Mouse (Mus musculus): ENCODE data around the gene Higd1a. TPM values are rescaled to one million over a fixed set of nuclear protein-coding genes. Genes with fewer than 3 reads are reported as not detected.

The Higd1a gene
- polyA plus RNA-seq, 1 experiment from 2014 or later, result 152 TPM

DNA sequence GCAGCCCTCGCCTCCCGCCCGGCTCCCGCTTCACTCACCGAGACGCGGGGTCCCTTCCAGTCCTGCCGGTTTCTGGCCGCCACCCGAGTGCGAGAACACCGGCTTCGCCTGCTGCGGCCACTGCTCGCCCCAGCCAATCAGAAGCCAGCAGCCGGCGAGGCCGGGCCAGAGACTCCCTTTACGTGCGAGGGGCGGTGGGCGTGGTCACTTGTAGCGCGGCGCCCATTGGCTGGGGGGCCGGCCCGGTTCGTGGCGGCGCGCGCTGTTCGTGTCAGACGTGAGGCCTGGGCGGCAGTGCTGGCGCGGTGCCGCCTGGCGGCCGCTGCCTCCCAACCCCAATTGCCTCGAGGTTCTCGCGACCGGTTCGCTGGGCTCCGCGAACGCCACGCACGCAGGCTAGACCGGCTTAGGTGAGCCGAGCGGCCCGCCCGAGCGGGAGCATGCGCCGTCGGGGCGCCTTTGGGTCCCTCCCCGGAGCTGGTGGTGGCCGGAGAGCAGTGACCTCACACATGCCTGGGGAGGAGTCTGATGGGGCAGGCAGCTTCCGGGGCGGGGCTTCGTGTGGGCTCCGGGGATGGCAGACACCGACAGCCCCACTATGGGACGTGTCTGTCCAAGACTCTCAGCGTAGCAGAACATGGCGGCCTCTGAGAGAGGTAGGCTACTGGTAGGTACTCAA, 549 bp downstream of the Higd1a start:
- H3K27ac ChIP-seq, result peak overlapping the region; percentile 95
- peak overlapping the region; percentile 83 for H3K4me3 ChIP-seq (replicated peaks)
- no peaks in the 10 kb centered on the region for H3K27me3 ChIP-seq
- under 1% methylated on average over 70 of the region's 70 CpGs for WGBS
- peak overlapping the region; percentile 83 for H3K9ac ChIP-seq (replicated peaks)
- ATAC-seq (ENCODE audit: insufficient number of reproducible peaks, insufficient read depth, low FRiP score, low TSS enrichment, low read depth), result peak; percentile 98
- no peaks in the 10 kb centered on the region for H3K9me3 ChIP-seq
- peaks cover 3% of the 10 kb centered on the region; the same call in 1 of the 2 replicates for H3K4me1 ChIP-seq (replicated peaks)
- no peaks in the 10 kb centered on the region for H3K36me3 ChIP-seq
- peak overlapping the region; percentile 86 for H3K4me2 ChIP-seq

DNA sequence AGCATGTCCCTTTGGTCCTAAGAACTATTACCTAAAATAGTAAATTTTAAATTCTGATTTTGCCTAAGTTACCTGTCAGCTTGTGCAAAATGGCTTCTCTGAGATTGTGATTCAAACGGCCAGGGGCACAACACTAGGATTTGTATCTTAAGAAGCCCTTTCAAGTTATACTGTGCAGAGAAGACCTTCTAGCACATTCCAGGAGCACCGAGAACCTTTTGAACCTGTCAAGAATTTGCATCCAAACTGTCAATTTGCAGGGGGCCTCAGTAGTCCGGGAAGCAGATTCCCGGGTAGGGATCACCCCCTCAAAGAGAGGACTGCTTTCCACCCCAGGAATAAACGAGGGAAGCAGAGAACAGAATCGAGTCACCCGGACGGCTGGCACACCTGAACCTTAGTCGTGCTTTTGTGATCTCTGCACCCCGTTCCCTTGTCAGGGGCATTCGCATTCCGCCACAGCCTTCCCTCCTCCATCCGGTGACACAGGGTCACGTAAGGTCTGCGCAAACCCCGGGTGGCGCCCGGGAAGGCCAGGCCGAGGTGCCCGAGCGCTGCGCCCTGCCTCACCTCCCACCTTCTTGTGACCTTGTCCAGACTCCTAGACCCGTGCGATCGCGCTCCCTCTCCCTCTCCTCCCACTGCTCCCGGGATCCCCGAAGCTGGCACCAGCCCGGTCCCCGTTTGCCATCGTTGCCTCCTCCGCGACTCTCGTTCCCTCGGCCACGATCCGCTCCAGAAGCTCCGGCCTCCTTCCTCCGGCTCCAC, 1.3 kb downstream of the Higd1a start:
- Histone ChIP-seq H3K4me1 (replicated peaks) (peaks cover 3% of the 10 kb centered on the region; the same call in 1 of the 2 replicates), H3K9me3 (no peaks in the 10 kb centered on the region), H3K9ac (replicated peaks) (peak overlapping the region; percentile 83), H3K4me3 (replicated peaks) (peak overlapping the region; percentile 83), H3K4me2 (peak overlapping the region; percentile 86), H3K36me3 (peaks cover 5% of the 10 kb centered on the region), H3K27ac (peak overlapping the region; percentile 95), H3K27me3 (no peaks in the 10 kb centered on the region)
- WGBS, result 3% methylated on average over 39 of the region's 39 CpGs
- no peak for ATAC-seq (ENCODE audit: insufficient number of reproducible peaks, insufficient read depth, low FRiP score, low TSS enrichment, low read depth)

DNA sequence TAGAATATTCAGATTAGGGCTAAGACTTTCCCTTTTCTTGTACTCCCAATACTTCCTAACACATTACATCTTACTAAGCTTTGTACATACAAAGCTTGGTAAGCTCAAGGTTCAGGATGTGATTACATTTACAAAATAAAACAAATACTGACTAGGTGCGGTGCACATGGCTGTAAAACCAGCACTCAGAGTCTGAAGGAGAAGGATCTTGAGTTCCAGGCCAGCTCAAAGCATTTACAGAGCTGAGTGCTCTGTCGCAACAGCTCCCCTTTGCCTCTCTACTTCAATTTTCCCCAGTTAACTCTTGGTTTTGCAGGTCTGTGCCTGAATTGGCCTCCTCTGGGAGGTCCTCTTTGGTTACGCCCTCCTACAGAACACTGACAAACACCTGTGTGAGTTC, 3.9 kb downstream of the Higd1a start:
- H3K4me2 ChIP-seq, result no peak overlapping the region
- no peak overlapping the region for H3K4me3 ChIP-seq (replicated peaks)
- no peaks in the 10 kb centered on the region for H3K9me3 ChIP-seq
- no peak overlapping the region for H3K27ac ChIP-seq
- no peaks in the 10 kb centered on the region for H3K27me3 ChIP-seq
- 87% methylated on average over 3 of the region's 3 CpGs for WGBS
- H3K9ac ChIP-seq (replicated peaks), result no peak overlapping the region
- no peak for ATAC-seq (ENCODE audit: insufficient number of reproducible peaks, insufficient read depth, low FRiP score, low TSS enrichment, low read depth)
- H3K4me1 ChIP-seq (replicated peaks), result peaks cover 3% of the 10 kb centered on the region; the same call in 1 of the 2 replicates
- peaks cover 25% of the 10 kb centered on the region for H3K36me3 ChIP-seq

DNA sequence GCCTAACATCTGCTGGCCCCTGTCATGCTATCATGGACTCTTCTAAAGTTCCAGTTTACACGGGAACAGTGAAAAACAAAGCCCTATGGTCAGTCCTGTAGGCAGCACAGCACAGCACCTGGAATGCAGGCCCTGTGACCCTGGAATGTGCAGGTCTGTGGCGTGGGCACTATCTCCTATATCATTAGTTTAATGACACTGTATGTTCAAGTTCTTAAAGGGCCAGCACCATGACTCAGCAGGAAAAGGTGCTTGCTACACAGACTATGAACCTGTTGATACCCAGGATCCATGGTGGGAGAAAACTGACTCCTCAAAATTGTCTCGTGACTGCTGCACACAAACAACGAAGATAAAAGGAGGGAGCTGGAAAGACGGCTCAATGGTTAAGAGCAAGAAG, 10.3 kb downstream of the Higd1a start:
- Histone ChIP-seq H3K4me3 (replicated peaks) (no peak overlapping the region), H3K4me2 (no peak overlapping the region), H3K9me3 (0 out of 2 replicates have a peak, but pooled peaks cover 6% of the 10 kb centered on the region), H3K9ac (replicated peaks) (no peak overlapping the region), H3K27ac (no peak overlapping the region), H3K4me1 (replicated peaks) (no peaks in the 10 kb centered on the region), H3K27me3 (no peaks in the 10 kb centered on the region), H3K36me3 (peaks cover 50% of the 10 kb centered on the region)
- ATAC-seq (ENCODE audit: insufficient number of reproducible peaks, insufficient read depth, low FRiP score, low TSS enrichment, low read depth), result no peak
- WGBS, result 74% methylated on average over 5 of the region's 5 CpGs

DNA sequence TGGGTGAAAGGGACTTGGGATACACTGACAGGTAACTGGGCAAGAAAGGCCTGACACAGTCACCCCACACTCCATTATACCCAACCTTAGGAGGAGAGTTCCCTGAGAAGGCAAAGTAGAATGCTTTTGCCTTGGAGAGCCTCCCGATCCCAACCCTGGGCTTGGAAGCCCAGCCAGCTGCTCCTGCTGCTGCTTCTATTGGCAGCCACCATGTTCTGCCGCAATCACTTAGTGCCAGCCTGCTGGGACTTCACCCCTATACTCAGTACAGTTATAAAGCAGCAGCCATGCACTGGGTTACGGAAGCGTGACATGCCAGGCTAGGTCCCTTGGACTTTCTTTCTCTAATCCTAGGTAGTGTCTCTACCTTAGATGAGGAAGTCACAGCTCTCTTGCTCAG, 11.0 kb downstream of the Higd1a start:
- Histone ChIP-seq H3K9me3 (0 out of 2 replicates have a peak, but pooled peaks cover 6% of the 10 kb centered on the region), H3K9ac (replicated peaks) (no peak overlapping the region), H3K4me1 (replicated peaks) (no peaks in the 10 kb centered on the region), H3K36me3 (peaks cover 48% of the 10 kb centered on the region), H3K27ac (no peak overlapping the region), H3K4me2 (no peak overlapping the region), H3K27me3 (no peaks in the 10 kb centered on the region), H3K4me3 (replicated peaks) (no peak overlapping the region)
- ATAC-seq (ENCODE audit: insufficient number of reproducible peaks, insufficient read depth, low FRiP score, low TSS enrichment, low read depth), result no peak
- WGBS, result 96% methylated on average over 4 of the region's 4 CpGs

DNA sequence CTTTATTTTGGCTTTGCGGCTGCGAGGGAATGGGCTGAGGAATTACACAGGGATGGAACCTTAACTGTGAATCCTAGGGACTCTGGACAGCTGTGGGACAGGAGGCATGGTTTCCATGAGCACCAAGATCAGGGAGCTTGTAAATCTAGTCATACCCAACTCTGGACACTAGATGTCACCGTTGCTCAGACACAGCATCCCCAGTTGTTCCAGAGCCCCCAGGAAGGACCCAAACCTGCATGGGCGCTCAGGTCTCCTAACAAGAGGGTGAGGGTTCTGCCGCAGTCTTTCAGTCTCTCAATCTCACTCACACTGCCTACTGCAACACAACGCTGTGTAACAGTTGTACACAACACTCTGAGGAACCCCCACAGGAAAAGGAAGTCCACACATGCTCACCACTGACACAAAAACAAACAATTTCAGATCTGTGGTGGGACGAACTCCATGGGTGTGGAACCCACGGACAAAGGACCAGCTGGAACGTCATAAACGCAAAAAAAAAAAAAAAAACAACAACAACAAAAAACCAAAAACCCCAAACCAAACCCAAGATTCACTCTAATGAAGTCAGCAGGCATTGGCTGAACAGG, 11.5 kb downstream of the Higd1a start:
- Histone ChIP-seq H3K4me3 (replicated peaks) (no peak overlapping the region), H3K27me3 (no peaks in the 10 kb centered on the region), H3K4me2 (no peak overlapping the region), H3K36me3 (peaks cover 43% of the 10 kb centered on the region), H3K27ac (no peak overlapping the region), H3K9me3 (0 out of 2 replicates have a peak, but pooled peaks cover 6% of the 10 kb centered on the region), H3K9ac (replicated peaks) (no peak overlapping the region), H3K4me1 (replicated peaks) (no peaks in the 10 kb centered on the region)
- WGBS, result 57% methylated on average over 10 of the region's 10 CpGs
- ATAC-seq (ENCODE audit: insufficient number of reproducible peaks, insufficient read depth, low FRiP score, low TSS enrichment, low read depth), result no peak

DNA sequence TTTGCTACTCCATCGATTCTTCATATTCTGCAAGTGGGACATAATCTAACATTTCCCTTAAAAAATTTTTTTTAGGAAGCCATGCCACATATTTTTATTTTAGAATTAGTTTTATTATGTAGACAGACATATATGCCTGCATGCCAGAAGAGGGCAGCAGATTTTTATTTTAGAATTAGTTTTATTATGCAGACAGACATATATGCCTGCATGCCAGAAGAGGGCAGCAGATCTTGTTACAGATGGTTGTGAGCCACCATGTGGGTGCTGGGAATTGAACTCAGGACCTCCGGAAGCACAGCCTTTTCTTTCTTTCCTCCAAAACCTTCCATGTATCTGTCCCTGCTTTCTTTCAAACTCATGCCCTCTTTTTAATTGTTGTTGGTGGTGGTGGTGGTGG, 15.2 kb downstream of the Higd1a start:
- H3K4me1 ChIP-seq (replicated peaks), result peaks cover 3% of the 10 kb centered on the region
- ATAC-seq (ENCODE audit: insufficient number of reproducible peaks, insufficient read depth, low FRiP score, low TSS enrichment, low read depth), result no peak
- no peak overlapping the region for H3K27ac ChIP-seq
- H3K36me3 ChIP-seq, result peaks cover 13% of the 10 kb centered on the region
- H3K27me3 ChIP-seq, result peaks cover 4% of the 10 kb centered on the region
- 94% methylated on average over 2 of the region's 2 CpGs for WGBS
- H3K9ac ChIP-seq (replicated peaks), result no peak overlapping the region
- no peak overlapping the region for H3K4me3 ChIP-seq (replicated peaks)
- no peak overlapping the region for H3K4me2 ChIP-seq
- H3K9me3 ChIP-seq, result 0 out of 2 replicates have a peak, but pooled peaks cover 6% of the 10 kb centered on the region

DNA sequence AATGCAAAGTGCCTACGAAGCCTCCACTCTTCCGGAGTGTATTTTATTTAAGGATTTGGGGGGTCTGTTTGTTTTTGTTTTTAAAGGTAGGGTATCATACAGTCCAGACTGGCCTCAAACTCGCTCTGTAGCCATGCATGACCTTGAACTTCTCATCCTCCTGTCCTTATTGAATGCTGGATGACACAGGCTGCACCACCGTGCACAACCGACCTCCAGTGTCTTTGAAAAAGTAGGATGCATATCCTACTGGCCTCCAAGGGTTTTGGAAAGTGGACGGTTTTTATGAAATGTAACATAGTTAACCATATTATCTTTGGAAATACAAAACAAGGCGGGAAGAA, 18.6 kb downstream of the Higd1a start:
- peak overlapping the region; percentile 60 for H3K9ac ChIP-seq (replicated peaks)
- H3K27me3 ChIP-seq, result peaks cover 4% of the 10 kb centered on the region
- WGBS, result 45% methylated on average over 7 of the region's 7 CpGs
- H3K9me3 ChIP-seq, result 0 out of 2 replicates have a peak, but pooled peaks cover 6% of the 10 kb centered on the region
- peak; percentile 63; the same call in 1 of the 2 replicates for ATAC-seq (ENCODE audit: insufficient number of reproducible peaks, insufficient read depth, low FRiP score, low TSS enrichment, low read depth)
- peaks cover 3% of the 10 kb centered on the region; the same call in 1 of the 2 replicates for H3K36me3 ChIP-seq
- no peak overlapping the region for H3K27ac ChIP-seq
- peak overlapping the region; percentile 82 for H3K4me2 ChIP-seq
- H3K4me3 ChIP-seq (replicated peaks), result peak overlapping the region; percentile 51
- peaks cover 3% of the 10 kb centered on the region for H3K4me1 ChIP-seq (replicated peaks)

DNA sequence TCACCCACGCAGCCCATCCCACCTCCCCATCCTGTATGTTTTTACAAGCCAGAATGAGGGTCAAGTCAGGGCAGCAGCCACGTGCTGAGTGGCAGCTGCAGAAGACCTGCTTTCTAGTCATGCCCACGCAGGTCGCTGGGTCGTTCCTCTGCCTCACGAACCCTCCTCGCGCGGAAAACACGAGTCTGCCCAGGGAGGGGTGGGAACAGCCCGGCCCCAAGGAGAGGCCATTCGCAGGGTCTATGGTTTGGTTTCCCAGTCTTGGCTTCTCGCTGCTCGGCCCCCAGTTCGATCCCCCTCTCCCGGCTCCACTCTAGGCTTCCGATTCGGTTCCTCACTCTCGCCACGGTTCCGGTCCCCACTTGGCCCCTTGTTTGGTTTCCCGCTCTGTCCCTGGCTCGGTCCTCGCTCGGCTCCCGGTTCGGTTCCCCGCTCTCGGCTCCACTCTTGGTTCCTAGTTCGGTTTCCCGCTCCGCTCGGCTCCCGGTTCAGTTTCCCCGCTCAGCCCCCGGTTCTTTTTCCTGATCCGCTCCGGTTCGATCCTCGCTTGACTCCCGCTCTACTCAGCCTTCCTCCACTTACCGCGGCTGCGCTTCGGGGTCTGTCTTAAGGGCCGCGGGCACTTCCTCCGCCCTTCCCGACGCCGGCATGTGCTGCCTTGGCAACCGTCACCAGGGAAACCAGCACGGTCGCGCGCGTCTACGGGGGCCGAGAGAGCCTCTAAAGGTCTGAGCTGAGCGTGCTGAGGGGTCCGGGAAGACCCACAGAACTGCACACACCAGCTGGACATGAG, 19.1 kb downstream of the Higd1a start, which contains the start of gene Ccdc13:
Gene Ccdc13 (minus strand): TSS at position 633 of the 793 bp plus-strand sequence.
- Histone ChIP-seq H3K4me3 (replicated peaks) (peak within 1 kb of the TSS; percentile 51), H3K9me3 (0 out of 2 replicates have a peak, but pooled peaks cover 6% of the 10 kb centered on the region), H3K9ac (replicated peaks) (peak within 1 kb of the TSS; percentile 60), H3K27me3 (peaks cover 4% of the 10 kb centered on the region), H3K4me1 (replicated peaks) (peaks cover 3% of the 10 kb centered on the region), H3K4me2 (peak within 1 kb of the TSS; percentile 82), H3K27ac (no peak within 1 kb of the TSS), H3K36me3 (peaks cover 3% of the 10 kb centered on the region; the same call in 1 of the 2 replicates)
- peak; percentile 91 for ATAC-seq (ENCODE audit: insufficient number of reproducible peaks, insufficient read depth, low FRiP score, low TSS enrichment, low read depth)
- WGBS, result 3% methylated on average over 61 of the region's 61 CpGs

DNA sequence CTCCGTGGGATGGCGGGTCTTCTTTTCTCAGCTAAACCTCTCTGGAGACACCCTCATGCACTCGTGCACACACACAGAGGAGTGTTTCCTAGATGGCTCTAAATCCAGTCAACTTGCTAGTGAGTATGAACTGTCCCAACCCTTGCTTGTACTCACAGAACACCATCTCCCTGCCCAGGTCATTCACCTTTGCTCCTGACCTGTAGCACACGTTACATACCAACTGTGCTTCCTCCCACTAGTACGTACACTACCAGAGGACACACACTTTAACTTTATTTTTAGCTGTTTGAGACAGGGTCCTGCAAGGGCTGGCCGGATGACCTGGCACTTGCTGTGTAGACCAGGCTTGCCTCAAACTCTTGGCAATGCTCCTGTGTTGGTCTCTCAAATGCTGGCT, 20.2 kb downstream of the Higd1a start:
- no peak overlapping the region for H3K9ac ChIP-seq (replicated peaks)
- H3K27me3 ChIP-seq, result peaks cover 4% of the 10 kb centered on the region
- H3K9me3 ChIP-seq, result 0 out of 2 replicates have a peak, but pooled peaks cover 1% of the 10 kb centered on the region
- no peaks in the 10 kb centered on the region for H3K36me3 ChIP-seq
- no peak overlapping the region for H3K4me3 ChIP-seq (replicated peaks)
- H3K4me1 ChIP-seq (replicated peaks), result peaks cover 3% of the 10 kb centered on the region
- ATAC-seq (ENCODE audit: insufficient number of reproducible peaks, insufficient read depth, low FRiP score, low TSS enrichment, low read depth), result no peak
- WGBS, result 91% methylated on average over 6 of the region's 6 CpGs
- H3K4me2 ChIP-seq, result no peak overlapping the region
- no peak overlapping the region for H3K27ac ChIP-seq

Measured in limb, embryonic 12.5 days (tissue).